Mouse (Mus musculus): ENCODE data around the gene Aff3.

DNA sequence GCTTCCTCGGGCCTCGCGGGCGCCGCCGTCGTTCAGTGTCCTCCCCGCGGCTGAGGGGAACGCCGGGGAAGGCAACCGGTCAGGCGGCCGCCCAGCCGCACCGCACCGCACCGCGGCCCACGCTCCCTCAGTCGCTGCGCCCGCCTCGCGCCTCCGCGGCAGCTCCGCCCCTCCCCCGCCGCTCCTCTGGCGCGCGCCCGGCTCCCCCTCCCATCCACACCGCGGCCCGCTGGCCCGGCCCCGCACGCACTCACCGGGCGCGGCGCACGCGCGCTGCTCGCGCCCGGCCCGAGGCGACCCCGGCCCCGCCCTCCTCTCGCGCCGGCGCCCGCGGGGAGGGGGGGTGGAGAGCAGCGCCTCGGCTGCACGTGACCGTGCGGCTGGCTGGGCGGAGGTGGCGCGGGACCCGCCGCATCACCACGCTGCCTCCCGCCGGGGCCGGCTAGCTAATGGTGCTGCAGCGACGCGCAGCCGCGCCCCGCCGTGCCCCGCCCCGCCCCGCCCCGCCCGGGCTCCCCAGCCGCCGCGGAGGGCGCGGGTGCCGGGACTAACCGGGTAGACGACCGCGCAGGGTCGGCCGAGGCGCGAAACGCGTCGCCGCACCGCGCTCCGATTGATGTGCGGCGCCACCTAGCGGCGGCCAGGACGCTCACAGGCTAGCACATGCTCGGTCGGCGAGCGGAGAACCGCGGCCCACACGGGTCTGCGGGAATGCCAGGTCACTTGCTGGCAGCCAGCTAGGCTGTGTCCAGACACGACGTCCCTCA is 535.1 kb downstream of the Aff3 start, which contains the start of gene Rev1:
- TF ChIP-seq CTCF (IDR thresholded peaks at IDR 0.05; ENCODE audit: low read depth) (peak; percentile 88), EP300 (optimal IDR thresholded peaks at IDR 0.05) (no peak)

Data from stomach, postnatal 0 days (tissue).